Mouse (Mus musculus) megakaryocyte progenitor cell, adult 5-6 weeks (primary cell): Measurements from ENCODE around the gene Eya3. TPM values are rescaled to one million over a fixed set of nuclear protein-coding genes. Genes with fewer than 3 reads are reported as not detected.

ENCODE experiments used
- ATAC-seq: replicated peaks from 2 replicates; pipeline ENCODE4 v1.8.0; 2016; ENCODE audit warnings: mild to moderate bottlenecking, moderate TSS enrichment, inconsistent platforms; ENCODE audit not compliant: poor library complexity
- total RNA-seq, 2 experiments: library from RNA; stranded (forward) in 1 of 2; stranded (reverse) in 1 of 2; fragments of 157-497, 149-512 nt in 1 of 2; fragments of 200-1000 nt in 1 of 2; gene quantifications; 2 replicates each; pipeline versions ENCODE4 v1.2.3 to v1.2.4; 2015 to 2017

Gene Eya3
- 55.0 and 58.2 TPM in 2 replicates for total RNA-seq (2015)
- 26.7 and 28.7 TPM in 2 replicates for total RNA-seq (2017)

- peak; percentile 99 for ATAC-seq
Measured at GRCm38 (mm10) chr4:132638461-132639190, at the start of gene Eya3. Eya3 (plus strand) TSS chr4:132638987.

- ATAC-seq, result no peak
Measured at GRCm38 (mm10) chr4:132590642-132591041, 48.1 kb upstream of the Eya3 start.

GRCm38 (mm10) chr4:132592958-132593357 lies 45.8 kb upstream of the Eya3 start:
- ATAC-seq, result peak; percentile 77

GRCm38 (mm10) chr4:132594191-132594590 lies 44.6 kb upstream of the Eya3 start:
- ATAC-seq, result no peak

- no peak for ATAC-seq
Measured at GRCm38 (mm10) chr4:132598861-132599260, 39.9 kb upstream of the Eya3 start.

GRCm38 (mm10) chr4:132599764-132600163 lies 39.0 kb upstream of the Eya3 start:
- no peak for ATAC-seq

GRCm38 (mm10) chr4:132600465-132600864 lies 38.3 kb upstream of the Eya3 start:
- ATAC-seq, result no peak

GRCm38 (mm10) chr4:132601242-132601641 lies 37.5 kb upstream of the Eya3 start:
- peak; percentile 42; the same call in 1 of the 2 replicates for ATAC-seq

- ATAC-seq, result no peak
Measured at GRCm38 (mm10) chr4:132603468-132603867, 35.3 kb upstream of the Eya3 start.

- peak; percentile 83 for ATAC-seq
Measured at GRCm38 (mm10) chr4:132605816-132606215, 33.0 kb upstream of the Eya3 start.

- no peak for ATAC-seq
Measured at GRCm38 (mm10) chr4:132608147-132608546, 30.6 kb upstream of the Eya3 start.

- ATAC-seq, result peak; percentile 55
Measured at GRCm38 (mm10) chr4:132610301-132610984, 28.3 kb upstream of the Eya3 start.

- no peak; the same call in 1 of the 2 replicates for ATAC-seq
Measured at GRCm38 (mm10) chr4:132611320-132611719, 27.5 kb upstream of the Eya3 start.

- peak; percentile 76 for ATAC-seq
Measured at GRCm38 (mm10) chr4:132617873-132618272, 20.9 kb upstream of the Eya3 start.

GRCm38 (mm10) chr4:132618850-132619375 lies 19.9 kb upstream of the Eya3 start:
- ATAC-seq, result no peak

- ATAC-seq, result no peak
Measured at GRCm38 (mm10) chr4:132620134-132620533, 18.7 kb upstream of the Eya3 start.

GRCm38 (mm10) chr4:132621287-132622068 lies 17.3 kb upstream of the Eya3 start:
- ATAC-seq, result peak; percentile 43

- peak; percentile 90 for ATAC-seq
Measured at GRCm38 (mm10) chr4:132624034-132624657, 14.6 kb upstream of the Eya3 start.

- ATAC-seq, result peak; percentile 79
Measured at GRCm38 (mm10) chr4:132628830-132629229, 10.0 kb upstream of the Eya3 start.

- no peak for ATAC-seq
Measured at GRCm38 (mm10) chr4:132635971-132636370, 2.8 kb upstream of the Eya3 start.

- ATAC-seq, result 0 out of 2 replicates have a peak, but pooled peaks have one; percentile 20
Measured at GRCm38 (mm10) chr4:132636554-132636953, 2.2 kb upstream of the Eya3 start.
